Mouse (Mus musculus): ENCODE measurements around the gene Pak1ip1. TPM values are rescaled to one million over a fixed set of nuclear protein-coding genes. Genes with fewer than 3 reads are reported as not detected.

The Pak1ip1 gene
- polyA plus RNA-seq (2012; ENCODE audit: low replicate concordance): 22.7 and 44.7 TPM in 2 replicates

DNA sequence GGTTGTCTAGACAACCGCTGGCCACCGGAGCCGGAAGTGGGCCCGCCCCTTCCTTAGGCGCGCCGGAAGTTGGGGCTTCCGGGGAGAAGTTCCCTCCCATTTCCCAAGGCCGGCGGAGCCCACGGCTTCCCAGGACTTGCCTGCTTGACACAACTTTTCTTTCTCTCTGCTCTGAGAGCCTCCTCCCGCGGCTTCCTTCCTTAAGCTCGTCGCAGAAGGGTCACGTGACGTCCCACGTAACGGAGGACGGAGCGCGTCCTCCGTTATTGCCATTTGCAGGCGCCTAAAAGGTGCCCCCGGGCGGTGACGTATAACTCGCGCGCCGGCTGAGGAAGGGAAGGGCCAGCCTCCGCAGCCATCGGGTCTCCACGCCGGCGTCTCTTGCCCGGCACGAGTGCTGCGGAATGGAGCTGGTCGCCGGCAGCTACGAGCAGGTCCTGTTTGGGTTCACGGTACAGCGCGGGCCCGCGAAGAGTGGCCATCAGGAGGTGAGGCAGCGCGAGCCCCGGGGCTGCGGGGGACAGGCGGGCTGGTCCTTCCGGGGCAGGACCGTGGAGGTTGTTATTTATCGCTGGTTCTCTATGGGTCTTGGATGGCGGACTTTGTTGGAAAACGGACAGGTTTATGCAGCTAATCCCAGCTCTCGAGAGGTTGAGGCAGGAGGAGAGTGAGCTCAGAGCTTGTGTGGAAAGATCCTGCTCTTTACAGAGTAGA is at the start of gene Pak1ip1:
Pak1ip1 (plus strand) TSS at position 98 of the 714 bp plus-strand sequence.

DNA sequence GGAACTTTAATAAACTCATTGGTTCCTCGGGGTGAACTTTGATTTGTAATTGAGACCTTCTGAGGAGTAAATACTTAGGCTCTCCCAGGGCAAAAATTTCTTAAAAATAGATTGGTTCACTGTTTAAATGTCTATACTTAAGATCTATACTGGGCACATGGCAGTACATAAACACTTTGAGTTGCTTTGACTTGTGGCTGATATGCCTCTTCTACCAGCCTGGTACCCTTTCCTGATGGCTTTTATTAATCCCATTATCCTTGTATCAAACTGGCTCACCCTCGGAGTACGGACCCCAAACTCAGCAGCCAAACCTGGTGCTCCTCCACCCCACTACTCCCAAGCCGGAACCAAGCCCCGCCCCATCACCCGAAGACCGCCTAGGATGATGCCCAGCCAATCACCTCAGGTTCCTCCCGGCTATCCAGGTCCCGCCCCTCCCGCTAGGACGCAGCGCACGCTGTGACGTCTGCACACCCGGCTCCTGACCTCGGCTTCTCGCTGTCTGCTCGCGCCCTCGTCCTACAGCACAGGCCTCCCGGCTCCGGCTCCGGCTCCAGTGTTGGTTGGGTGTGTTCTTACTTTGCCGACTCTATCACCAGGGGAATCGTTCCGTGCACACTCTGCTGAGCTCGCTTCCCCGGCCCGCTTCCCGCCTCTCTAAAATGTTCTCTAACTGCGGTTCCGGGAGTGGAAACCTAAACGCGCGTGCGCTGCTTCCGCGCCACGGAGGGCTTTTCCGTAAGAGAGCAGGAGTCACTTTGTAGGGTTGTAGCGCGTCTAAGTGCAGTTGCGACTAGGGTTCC is 15.2 kb downstream of the Pak1ip1 start, which contains the start of gene Tmem14c:
Tmem14c (plus strand) TSS at position 464 of the 806 bp plus-strand sequence.

Other genes starting within 250 kb of the Pak1ip1 start
- 5.6 and 10.9 TPM in 2 replicates for gene Gcnt2, start 141.3 kb upstream of the Pak1ip1 start, polyA plus RNA-seq (2012; ENCODE audit: low replicate concordance)
- 5.9 and 134 TPM in 2 replicates for gene Tmem14c, start 15.3 kb downstream of the Pak1ip1 start, polyA plus RNA-seq (2012; ENCODE audit: low replicate concordance)
- not detected in 2 replicates for gene Mak, start 78.7 kb downstream of the Pak1ip1 start, polyA plus RNA-seq (2012; ENCODE audit: low replicate concordance)
- 0.04 TPM in 1 of 2 replicates, not detected in the other for gene Gcm2, start 110.0 kb downstream of the Pak1ip1 start, polyA plus RNA-seq (2012; ENCODE audit: low replicate concordance)
- not detected in 2 replicates for gene Sycp2l, start 113.3 kb downstream of the Pak1ip1 start, polyA plus RNA-seq (2012; ENCODE audit: low replicate concordance)
- gene Elovl2, start 219.4 kb downstream of the Pak1ip1 start, polyA plus RNA-seq (2012; ENCODE audit: low replicate concordance): not detected in 2 replicates
- gene Smim13, start 248.8 kb downstream of the Pak1ip1 start, polyA plus RNA-seq (2012; ENCODE audit: low replicate concordance): 1.3 and 2.5 TPM in 2 replicates